Mouse (Mus musculus): Measurements from ENCODE around the gene Itpr1.

GRCm38 (mm10) chr6:108309391-108310182, 96.7 kb downstream of the Itpr1 start:
- TF ChIP-seq EP300 (optimal IDR thresholded peaks at IDR 0.05) (no peak), CTCF (IDR thresholded peaks at IDR 0.05; ENCODE audit: low read depth) (no peak)
